Mouse (Mus musculus) liver, adult 2 months (tissue): ENCODE data around the gene Kctd12b.

Source experiments
- CTCF ChIP-seq: fragments of 200-500 bp; IDR thresholded peaks from 2 replicates; pipeline ENCODE4 v1.5.1; 2011; ENCODE audit warnings: low read depth, low read length, control low read depth
- POLR2A ChIP-seq: fragments of 200-500 bp; IDR thresholded peaks from 2 replicates; pipeline ENCODE4 v1.6.1; 2011; ENCODE audit warnings: low read length, control low read depth; ENCODE audit not compliant: insufficient read depth; ENCODE audit errors: extremely low read depth

GRCm38 (mm10) chrX:153742493-153742892, 46.3 kb upstream of the Kctd12b start:
- TF ChIP-seq POLR2A (no peak), CTCF (no peak)
